Mouse (Mus musculus): ENCODE data around the gene Aunip. TPM values are rescaled to one million over a fixed set of nuclear protein-coding genes. Genes with fewer than 3 reads are reported as not detected.

Aunip gene
- polyA plus RNA-seq, 1 experiment from 2014 or later, result 8.1 TPM

DNA sequence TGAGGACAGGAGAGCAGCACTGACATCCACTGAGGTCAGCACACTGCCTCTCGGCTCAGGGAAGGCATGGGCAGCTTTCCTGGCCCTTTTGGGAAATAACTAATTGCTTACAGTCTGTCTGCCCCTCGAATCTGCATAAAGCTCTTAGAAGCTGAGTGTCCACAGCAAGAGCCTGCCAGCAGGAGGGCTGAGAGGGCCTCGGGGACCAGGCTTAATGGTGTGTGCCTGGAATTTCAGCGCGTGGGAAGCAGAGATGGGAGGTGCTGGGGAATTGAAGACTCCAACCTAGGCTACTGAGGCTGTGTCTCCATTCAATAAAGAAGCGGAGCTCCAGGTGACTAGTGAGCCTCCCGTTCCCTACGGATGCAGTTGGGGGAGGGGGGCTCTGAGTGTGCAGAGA lies 36.6 kb upstream of the Aunip start:
- 39% methylated on average over 8 of the region's 8 CpGs for WGBS
- no peak overlapping the region for H3K4me3 ChIP-seq
- peak overlapping the region; percentile 21; the same call in 1 of the 2 replicates for H3K27ac ChIP-seq
- H3K9me3 ChIP-seq, result no peaks in the 10 kb centered on the region
- H3K27me3 ChIP-seq (replicated peaks), result no peaks in the 10 kb centered on the region
- H3K9ac ChIP-seq, result 0 out of 2 replicates have a peak overlapping the region, but pooled peaks have one; percentile 8
- H3K36me3 ChIP-seq, result peaks cover 61% of the 10 kb centered on the region
- H3K4me2 ChIP-seq (replicated peaks), result peak overlapping the region; percentile 16
- no peak for ATAC-seq (ENCODE audit: low FRiP score, low read depth)
- H3K4me1 ChIP-seq, result peaks cover 34% of the 10 kb centered on the region

GRCm38 (mm10) chr4:134476899-134477298 lies 33.9 kb upstream of the Aunip start:
- Histone ChIP-seq H3K4me1 (peaks cover 28% of the 10 kb centered on the region), H3K9ac (no peak overlapping the region), H3K4me3 (no peak overlapping the region), H3K27me3 (replicated peaks) (no peaks in the 10 kb centered on the region), H3K9me3 (no peaks in the 10 kb centered on the region), H3K4me2 (replicated peaks) (no peak overlapping the region), H3K27ac (no peak overlapping the region), H3K36me3 (peaks cover 50% of the 10 kb centered on the region)
- ATAC-seq (ENCODE audit: low FRiP score, low read depth), result no peak
- 91% methylated on average over 8 of the region's 8 CpGs for WGBS

DNA sequence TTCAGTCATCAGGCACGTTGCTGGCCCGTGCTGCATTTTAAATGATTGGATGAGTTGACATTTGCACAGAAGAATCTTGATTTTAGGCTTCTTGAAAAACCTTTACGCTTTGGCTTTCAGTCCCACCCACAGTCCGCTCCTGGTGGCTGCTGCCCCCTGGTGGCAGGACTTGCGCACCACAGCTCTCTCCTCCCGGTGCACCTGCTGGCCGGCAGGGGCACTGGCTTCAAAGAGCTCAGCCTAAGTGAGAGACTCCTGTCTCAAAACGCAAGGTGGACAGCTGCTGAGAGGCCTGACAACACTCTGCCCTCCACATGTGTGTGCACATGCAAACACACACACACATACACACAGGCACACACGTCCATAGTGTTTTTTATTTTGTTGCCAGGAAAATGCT lies 32.8 kb upstream of the Aunip start:
- WGBS, result 8% methylated on average over 9 of the region's 9 CpGs
- H3K9me3 ChIP-seq, result no peaks in the 10 kb centered on the region
- no peak overlapping the region for H3K4me3 ChIP-seq
- H3K4me1 ChIP-seq, result peaks cover 18% of the 10 kb centered on the region
- no peak overlapping the region for H3K9ac ChIP-seq
- H3K27ac ChIP-seq, result no peak overlapping the region
- ATAC-seq (ENCODE audit: low FRiP score, low read depth), result peak; percentile 63
- peaks cover 39% of the 10 kb centered on the region for H3K36me3 ChIP-seq
- no peaks in the 10 kb centered on the region for H3K27me3 ChIP-seq (replicated peaks)
- no peak overlapping the region for H3K4me2 ChIP-seq (replicated peaks)

GRCm38 (mm10) chr4:134479839-134480238 lies 31.0 kb upstream of the Aunip start:
- Histone ChIP-seq H3K9ac (no peak overlapping the region), H3K27ac (no peak overlapping the region), H3K36me3 (peaks cover 25% of the 10 kb centered on the region), H3K27me3 (replicated peaks) (no peaks in the 10 kb centered on the region), H3K4me3 (no peak overlapping the region), H3K9me3 (no peaks in the 10 kb centered on the region), H3K4me1 (peaks cover 4% of the 10 kb centered on the region), H3K4me2 (replicated peaks) (no peak overlapping the region)
- ATAC-seq (ENCODE audit: low FRiP score, low read depth), result no peak
- 91% methylated on average over 4 of the region's 4 CpGs for WGBS

GRCm38 (mm10) chr4:134480864-134481263 lies 29.9 kb upstream of the Aunip start:
- H3K27me3 ChIP-seq (replicated peaks), result no peaks in the 10 kb centered on the region
- H3K4me1 ChIP-seq, result peaks cover 2% of the 10 kb centered on the region; the same call in 1 of the 2 replicates
- WGBS, result 25% methylated on average over 6 of the region's 6 CpGs
- H3K4me2 ChIP-seq (replicated peaks), result no peak overlapping the region
- no peak for ATAC-seq (ENCODE audit: low FRiP score, low read depth)
- H3K27ac ChIP-seq, result no peak overlapping the region
- H3K9me3 ChIP-seq, result no peaks in the 10 kb centered on the region
- H3K9ac ChIP-seq, result no peak overlapping the region
- H3K36me3 ChIP-seq, result peaks cover 15% of the 10 kb centered on the region
- H3K4me3 ChIP-seq, result no peak overlapping the region

- no peak overlapping the region for H3K4me2 ChIP-seq (replicated peaks)
- H3K9ac ChIP-seq, result no peak overlapping the region
- H3K4me3 ChIP-seq, result no peak overlapping the region
- no peaks in the 10 kb centered on the region for H3K27me3 ChIP-seq (replicated peaks)
- no peaks in the 10 kb centered on the region for H3K9me3 ChIP-seq
- H3K4me1 ChIP-seq, result peaks cover 2% of the 10 kb centered on the region; the same call in 1 of the 2 replicates
- WGBS, result 56% methylated on average over 6 of the region's 6 CpGs
- H3K27ac ChIP-seq, result no peak overlapping the region
- ATAC-seq (ENCODE audit: low FRiP score, low read depth), result no peak
- peaks cover 10% of the 10 kb centered on the region for H3K36me3 ChIP-seq
Measured at GRCm38 (mm10) chr4:134481270-134481669, 29.5 kb upstream of the Aunip start.

- no peak overlapping the region for H3K4me2 ChIP-seq (replicated peaks)
- no peak for ATAC-seq (ENCODE audit: low FRiP score, low read depth)
- peaks cover 2% of the 10 kb centered on the region; the same call in 1 of the 2 replicates for H3K4me1 ChIP-seq
- no peaks in the 10 kb centered on the region for H3K9me3 ChIP-seq
- no peaks in the 10 kb centered on the region for H3K27me3 ChIP-seq (replicated peaks)
- H3K27ac ChIP-seq, result no peak overlapping the region
- no peak overlapping the region for H3K9ac ChIP-seq
- 82% methylated on average over 8 of the region's 8 CpGs for whole genome bisulfite sequencing
- no peaks in the 10 kb centered on the region for H3K36me3 ChIP-seq
- no peak overlapping the region for H3K4me3 ChIP-seq
Measured at GRCm38 (mm10) chr4:134482442-134482841, 28.4 kb upstream of the Aunip start.

DNA sequence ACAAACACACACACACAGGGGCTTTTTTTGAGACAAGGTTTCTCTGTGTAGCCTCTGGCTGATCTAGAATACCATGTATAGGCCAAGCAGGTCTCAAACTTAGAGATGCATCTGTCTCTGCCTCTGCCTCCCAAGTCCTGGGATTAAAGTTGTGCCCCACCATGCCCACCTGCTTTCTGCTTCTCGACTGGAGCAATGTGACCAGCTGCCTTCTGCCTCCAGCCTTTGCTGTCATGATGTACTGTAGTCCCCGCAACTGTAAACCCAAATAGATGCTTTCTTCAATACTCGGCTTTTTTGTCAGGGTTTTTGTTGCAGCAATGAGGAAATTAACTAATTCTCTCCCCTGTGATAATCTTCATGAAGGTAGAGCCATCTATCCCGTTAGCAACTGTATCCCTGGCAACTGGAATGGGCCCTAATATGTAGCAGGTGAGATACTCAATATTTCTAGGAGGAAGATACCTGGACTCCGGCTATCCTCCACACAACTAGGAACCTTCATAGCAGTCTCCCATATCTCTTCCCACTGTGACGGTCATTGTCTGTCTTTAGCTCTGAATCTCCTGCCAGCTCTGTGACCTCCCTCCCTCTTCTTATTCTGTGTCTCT lies 27.6 kb upstream of the Aunip start:
- no peak overlapping the region for H3K4me3 ChIP-seq
- no peaks in the 10 kb centered on the region for H3K36me3 ChIP-seq
- no peaks in the 10 kb centered on the region for H3K27me3 ChIP-seq (replicated peaks)
- no peak for ATAC-seq (ENCODE audit: low FRiP score, low read depth)
- H3K27ac ChIP-seq, result no peak overlapping the region
- WGBS, result 74% methylated on average over 6 of the region's 6 CpGs
- no peaks in the 10 kb centered on the region for H3K9me3 ChIP-seq
- no peak overlapping the region for H3K4me2 ChIP-seq (replicated peaks)
- no peaks in the 10 kb centered on the region for H3K4me1 ChIP-seq
- H3K9ac ChIP-seq, result no peak overlapping the region

DNA sequence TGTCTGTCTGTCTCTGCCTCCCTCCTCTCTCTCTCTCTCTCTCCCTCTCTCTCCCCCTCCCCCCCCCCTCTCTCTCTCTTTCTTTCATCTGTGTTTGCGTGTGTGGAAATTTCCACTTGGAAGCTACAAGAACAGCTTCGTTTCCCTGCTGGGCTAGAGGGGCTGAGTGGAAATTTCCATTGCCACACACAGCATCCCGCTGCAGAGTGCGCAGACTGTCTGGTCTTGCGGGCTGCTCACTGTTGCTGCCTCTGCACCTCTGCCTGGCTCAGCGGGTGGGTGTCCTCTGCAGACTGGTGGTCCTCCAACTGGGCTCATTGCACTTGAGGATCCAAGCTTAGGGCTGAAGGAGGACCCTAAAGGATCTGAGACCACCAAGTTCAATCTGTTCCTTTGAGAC lies 27.1 kb upstream of the Aunip start:
- H3K9ac ChIP-seq, result no peak overlapping the region
- H3K4me3 ChIP-seq, result no peak overlapping the region
- no peaks in the 10 kb centered on the region for H3K9me3 ChIP-seq
- no peaks in the 10 kb centered on the region for H3K4me1 ChIP-seq
- no peak overlapping the region for H3K27ac ChIP-seq
- no peaks in the 10 kb centered on the region for H3K27me3 ChIP-seq (replicated peaks)
- WGBS, result 48% methylated on average over 6 of the region's 6 CpGs
- no peak for ATAC-seq (ENCODE audit: low FRiP score, low read depth)
- H3K4me2 ChIP-seq (replicated peaks), result no peak overlapping the region
- H3K36me3 ChIP-seq, result no peaks in the 10 kb centered on the region

DNA sequence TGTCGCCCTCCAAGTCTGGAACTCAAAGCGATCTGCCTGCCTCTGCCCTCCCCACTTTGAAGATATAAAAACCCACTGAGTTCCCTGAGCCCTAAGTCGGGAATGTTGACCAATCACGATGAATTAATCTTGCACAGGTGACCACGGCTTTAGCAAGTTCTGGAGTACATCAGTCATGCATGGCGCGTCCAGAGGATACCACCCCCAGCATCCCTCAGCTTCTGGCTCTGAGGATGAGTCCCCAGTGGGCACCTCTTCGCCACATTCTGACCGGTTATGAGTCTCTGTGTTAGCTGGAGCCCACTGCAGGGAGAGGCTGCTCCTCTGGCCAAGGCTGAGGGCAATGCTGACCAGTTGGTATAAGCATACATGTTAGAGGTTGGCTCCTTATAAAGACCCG lies 26.6 kb upstream of the Aunip start:
- H3K4me3 ChIP-seq, result no peak overlapping the region
- H3K9ac ChIP-seq, result no peak overlapping the region
- H3K4me1 ChIP-seq, result no peaks in the 10 kb centered on the region
- no peak overlapping the region for H3K27ac ChIP-seq
- 86% methylated on average over 10 of the region's 10 CpGs for WGBS
- H3K4me2 ChIP-seq (replicated peaks), result no peak overlapping the region
- no peaks in the 10 kb centered on the region for H3K9me3 ChIP-seq
- no peaks in the 10 kb centered on the region for H3K27me3 ChIP-seq (replicated peaks)
- no peak for ATAC-seq (ENCODE audit: low FRiP score, low read depth)
- no peaks in the 10 kb centered on the region for H3K36me3 ChIP-seq

- 92% methylated on average over 5 of the region's 5 CpGs for WGBS
- Histone ChIP-seq H3K4me3 (no peak overlapping the region), H3K9me3 (no peaks in the 10 kb centered on the region), H3K4me2 (replicated peaks) (no peak overlapping the region), H3K4me1 (no peaks in the 10 kb centered on the region), H3K9ac (no peak overlapping the region), H3K27ac (no peak overlapping the region), H3K36me3 (no peaks in the 10 kb centered on the region), H3K27me3 (replicated peaks) (no peaks in the 10 kb centered on the region)
- ATAC-seq (ENCODE audit: low FRiP score, low read depth), result no peak
Measured at GRCm38 (mm10) chr4:134485151-134485900, 25.5 kb upstream of the Aunip start.

GRCm38 (mm10) chr4:134488211-134488610 lies 22.6 kb upstream of the Aunip start:
- no peak for ATAC-seq (ENCODE audit: low FRiP score, low read depth)
- WGBS, result 89% methylated on average over 5 of the region's 5 CpGs
- no peak overlapping the region for H3K9ac ChIP-seq

More at GRCm38 (mm10) chr4:134488211-134488610, 22.6 kb upstream of the Aunip start:
- Histone ChIP-seq H3K4me1 (no peaks in the 10 kb centered on the region), H3K4me2 (replicated peaks) (no peak overlapping the region), H3K4me3 (no peak overlapping the region), H3K27me3 (replicated peaks) (no peaks in the 10 kb centered on the region), H3K36me3 (no peaks in the 10 kb centered on the region), H3K27ac (no peak overlapping the region), H3K9me3 (no peaks in the 10 kb centered on the region)
